Mouse (Mus musculus): ENCODE measurements at regions not wholly inside any gene's neighbourhood (a gene's known extent, or its start where the extent isn't known, plus 50 kb on each side); places are given as distances from the start of the nearest gene placed in this dataset.
"Not testable (repeated sequence)": the region's sequence is repeated elsewhere in the genome, so short reads cannot be mapped to it uniquely, and the experiment has no call there.

DNA sequence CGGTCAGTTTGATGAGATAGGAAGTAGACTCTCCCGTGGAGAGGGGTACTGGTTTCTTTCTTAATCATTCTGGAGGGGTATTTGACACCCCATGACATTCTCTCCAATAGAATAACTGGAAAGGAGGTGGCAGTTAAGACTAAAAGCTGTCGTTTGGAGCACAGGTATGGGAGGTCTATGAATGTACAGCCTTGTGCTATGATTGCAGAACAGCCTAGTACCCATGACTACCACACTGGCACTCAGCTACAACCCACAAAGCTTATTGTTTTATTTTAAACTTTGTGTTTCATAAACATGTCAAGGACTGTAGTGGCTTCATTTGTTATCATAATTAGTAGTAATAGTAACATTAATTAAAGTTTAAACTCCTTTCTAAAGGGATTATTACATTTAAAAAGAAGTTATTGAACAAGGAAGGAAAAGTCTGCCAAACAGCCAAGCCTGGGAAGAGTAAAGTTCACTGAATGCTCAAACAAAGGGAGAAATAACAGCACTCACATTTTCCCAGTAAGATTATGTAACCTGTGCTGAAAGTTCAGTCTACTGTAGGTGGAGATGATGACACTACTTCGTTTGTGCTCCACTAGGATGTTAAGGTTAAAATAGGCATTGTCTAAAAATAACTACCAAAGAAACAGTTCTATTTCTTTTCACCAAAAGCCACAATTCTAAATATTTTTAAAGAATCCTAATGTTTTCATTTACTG lies 295.2 kb downstream of the Pcsk1 start:
- Histone ChIP-seq H3K9me3 (replicated peaks; ENCODE audit: control insufficient read depth, low read length) (no peaks in the 10 kb centered on the region), H3K4me2 (ENCODE audit: low read length) (no peak overlapping the region), H3K4me3 (ENCODE audit: low read depth, low read length) (no peak overlapping the region), H3K27ac (ENCODE audit: low read depth, low read length) (no peak overlapping the region), H3K27me3 (replicated peaks; ENCODE audit: control insufficient read depth, insufficient read depth, low read length) (no peaks in the 10 kb centered on the region), H3K36me3 (ENCODE audit: control insufficient read depth, insufficient read depth, low read length) (no peaks in the 10 kb centered on the region), H3K9ac (ENCODE audit: low read length) (no peak overlapping the region), H3K4me1 (ENCODE audit: control insufficient read depth, insufficient read depth, low read length) (no peaks in the 10 kb centered on the region)
- ATAC-seq (no peak), DNase-seq (ENCODE audit: low spot score) (no peak)
- WGBS: 75% methylated on average over 4 of the region's 4 CpGs

DNA sequence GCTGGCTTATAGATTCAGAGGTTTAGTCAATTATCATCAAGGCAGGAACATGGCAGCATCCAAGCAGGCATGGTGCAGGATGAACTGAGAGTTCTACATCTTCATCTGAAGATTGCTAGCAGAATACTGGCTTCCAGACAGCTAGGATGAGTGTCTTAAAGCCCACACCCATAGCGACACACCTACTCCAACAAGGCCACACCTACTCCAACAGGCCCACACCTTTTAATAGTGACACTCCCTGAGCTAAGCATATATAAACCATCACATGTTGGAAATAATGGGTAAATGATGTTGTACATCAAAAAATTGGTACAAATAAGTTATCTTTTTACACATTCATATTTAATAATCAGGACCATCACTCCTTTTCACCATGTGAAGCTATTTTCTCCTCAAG lies 299.6 kb downstream of the Pcsk1 start:
- Histone ChIP-seq H3K27me3 (replicated peaks; ENCODE audit: control insufficient read depth, insufficient read depth, low read length) (no peaks in the 10 kb centered on the region), H3K27ac (ENCODE audit: low read depth, low read length) (no peak overlapping the region)

DNA sequence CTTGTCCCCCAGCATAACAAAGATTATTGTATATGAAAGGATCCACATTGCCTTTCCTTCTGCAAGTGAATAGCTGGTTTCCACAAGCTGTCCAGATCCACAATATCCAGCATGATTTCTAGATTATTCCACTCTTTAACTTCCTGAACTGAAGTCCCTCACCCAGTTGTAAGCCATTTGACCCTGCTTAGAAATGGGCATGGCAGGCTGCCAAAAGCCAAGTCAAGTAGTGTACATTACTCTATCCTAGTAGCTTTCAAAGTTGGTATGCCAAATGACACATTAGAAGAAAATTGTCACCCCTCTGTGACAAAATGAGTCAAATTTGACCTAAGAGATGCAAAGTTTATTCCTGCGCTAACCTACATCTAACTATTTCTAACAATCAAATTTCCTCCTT lies 300.6 kb downstream of the Pcsk1 start:
- ATAC-seq: no peak
- H3K9ac ChIP-seq (ENCODE audit: low read length): no peak overlapping the region
- H3K27ac ChIP-seq (ENCODE audit: low read depth, low read length): no peak overlapping the region
- no peak for DNase-seq (ENCODE audit: low spot score)
- no peaks in the 10 kb centered on the region for H3K36me3 ChIP-seq (ENCODE audit: control insufficient read depth, insufficient read depth, low read length)
- no peak overlapping the region for H3K4me3 ChIP-seq (ENCODE audit: low read depth, low read length)
- H3K4me2 ChIP-seq (ENCODE audit: low read length): no peak overlapping the region
- H3K9me3 ChIP-seq (replicated peaks; ENCODE audit: control insufficient read depth, low read length): no peaks in the 10 kb centered on the region
- no peaks in the 10 kb centered on the region for H3K27me3 ChIP-seq (replicated peaks; ENCODE audit: control insufficient read depth, insufficient read depth, low read length)
- H3K4me1 ChIP-seq (ENCODE audit: control insufficient read depth, insufficient read depth, low read length): no peaks in the 10 kb centered on the region
- WGBS: 98% methylated on average over 1 of the region's 1 CpGs

More for the DNA sequence above, 299.6 kb downstream of the Pcsk1 start:
- ATAC-seq (no peak), DNase-seq (ENCODE audit: low spot score) (no peak)
- H3K9me3 ChIP-seq (replicated peaks; ENCODE audit: control insufficient read depth, low read length): no peaks in the 10 kb centered on the region
- H3K36me3 ChIP-seq (ENCODE audit: control insufficient read depth, insufficient read depth, low read length): no peaks in the 10 kb centered on the region
- no peak overlapping the region for H3K4me2 ChIP-seq (ENCODE audit: low read length)
- H3K4me1 ChIP-seq (ENCODE audit: control insufficient read depth, insufficient read depth, low read length): no peaks in the 10 kb centered on the region
- WGBS: 84% methylated on average over 1 of the region's 1 CpGs
- H3K4me3 ChIP-seq (ENCODE audit: low read depth, low read length): no peak overlapping the region
- no peak overlapping the region for H3K9ac ChIP-seq (ENCODE audit: low read length)

DNA sequence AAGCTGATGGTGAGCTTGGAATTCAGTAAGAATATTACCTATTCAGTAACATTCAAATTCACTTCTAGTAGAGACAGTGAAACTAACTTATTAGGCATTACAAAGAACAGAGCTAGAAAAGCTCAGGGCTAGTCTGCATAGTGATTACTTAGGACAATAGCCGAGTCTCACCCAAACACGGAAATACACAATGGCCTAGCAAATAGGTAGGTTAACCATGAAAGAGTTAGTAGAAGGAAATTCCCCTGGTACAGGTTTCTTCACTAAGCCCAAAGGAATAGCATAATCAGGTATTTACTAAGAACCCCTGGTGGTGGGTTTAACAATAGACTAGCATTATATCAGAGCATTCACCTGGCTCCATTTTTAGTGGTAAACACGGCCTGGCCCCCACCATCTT lies 306.7 kb upstream of the Ell2 start:
- not testable (repeated sequence) for H3K9me3 ChIP-seq (replicated peaks; ENCODE audit: control insufficient read depth, low read length); ATAC-seq; H3K36me3 ChIP-seq (ENCODE audit: control insufficient read depth, insufficient read depth, low read length); H3K27ac ChIP-seq (ENCODE audit: low read depth, low read length); H3K4me1 ChIP-seq (ENCODE audit: control insufficient read depth, insufficient read depth, low read length); H3K9ac ChIP-seq (ENCODE audit: low read length); H3K4me3 ChIP-seq (ENCODE audit: low read depth, low read length); DNase-seq (ENCODE audit: low spot score); H3K4me2 ChIP-seq (ENCODE audit: low read length); H3K27me3 ChIP-seq (replicated peaks; ENCODE audit: control insufficient read depth, insufficient read depth, low read length)
- WGBS: 78% methylated on average over 3 of the region's 3 CpGs

DNA sequence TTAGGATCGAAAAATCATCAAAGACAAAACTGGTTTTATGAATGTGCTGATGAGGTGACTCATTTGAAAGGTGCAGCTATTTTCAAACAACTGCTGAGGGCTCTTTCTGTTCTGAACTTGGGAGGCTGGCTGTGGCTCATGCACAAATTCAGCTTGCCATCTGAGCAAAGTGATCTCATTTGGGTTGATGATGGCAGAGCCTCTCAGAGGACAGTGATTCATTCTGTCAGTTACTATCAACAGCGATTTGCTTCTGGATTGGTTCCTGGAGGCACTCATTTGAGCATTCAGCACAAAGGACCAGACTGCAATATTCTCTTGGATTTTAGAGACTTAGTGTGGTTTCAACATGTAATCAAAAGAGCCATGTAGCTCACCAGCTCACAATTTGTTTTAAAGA lies 285.8 kb upstream of the Ell2 start:
- H3K27ac ChIP-seq (ENCODE audit: low read depth, low read length): no peak overlapping the region
- H3K4me3 ChIP-seq (ENCODE audit: low read depth, low read length): no peak overlapping the region
- no peaks in the 10 kb centered on the region for H3K27me3 ChIP-seq (replicated peaks; ENCODE audit: control insufficient read depth, insufficient read depth, low read length)
- H3K4me1 ChIP-seq (ENCODE audit: control insufficient read depth, insufficient read depth, low read length): no peaks in the 10 kb centered on the region
- H3K9ac ChIP-seq (ENCODE audit: low read length): no peak overlapping the region
- no peak for ATAC-seq
- H3K36me3 ChIP-seq (ENCODE audit: control insufficient read depth, insufficient read depth, low read length): no peaks in the 10 kb centered on the region
- no peak for DNase-seq (ENCODE audit: low spot score)
- H3K4me2 ChIP-seq (ENCODE audit: low read length): no peak overlapping the region
- no peaks in the 10 kb centered on the region for H3K9me3 ChIP-seq (replicated peaks; ENCODE audit: control insufficient read depth, low read length)
- 79% methylated on average over 2 of the region's 2 CpGs for WGBS

DNA sequence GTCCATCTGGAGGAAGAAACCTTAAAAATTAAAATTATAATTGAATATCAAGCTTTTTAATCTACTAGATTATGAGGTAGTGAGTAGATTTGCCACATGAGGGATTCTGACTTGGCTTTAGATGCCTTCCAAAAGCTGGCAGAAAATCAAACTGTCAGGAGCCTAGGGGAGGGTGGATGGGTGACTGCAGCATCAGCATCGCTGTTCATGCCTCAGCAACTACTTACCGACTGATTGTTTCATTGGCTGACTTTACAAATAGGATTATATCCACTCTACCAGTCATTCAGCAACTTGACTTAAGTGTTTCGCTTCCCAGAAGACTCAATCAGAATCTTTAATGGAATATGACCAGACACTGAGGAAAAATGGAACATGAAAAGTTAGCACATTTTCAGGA lies 279.6 kb upstream of the Ell2 start:
- ATAC-seq (no peak), DNase-seq (ENCODE audit: low spot score) (peak; percentile 37)
- Histone ChIP-seq H3K4me2 (ENCODE audit: low read length) (no peak overlapping the region), H3K36me3 (ENCODE audit: control insufficient read depth, insufficient read depth, low read length) (no peaks in the 10 kb centered on the region), H3K27me3 (replicated peaks; ENCODE audit: control insufficient read depth, insufficient read depth, low read length) (no peaks in the 10 kb centered on the region), H3K9me3 (replicated peaks; ENCODE audit: control insufficient read depth, low read length) (no peaks in the 10 kb centered on the region), H3K27ac (ENCODE audit: low read depth, low read length) (no peak overlapping the region), H3K4me1 (ENCODE audit: control insufficient read depth, insufficient read depth, low read length) (no peaks in the 10 kb centered on the region), H3K9ac (ENCODE audit: low read length) (no peak overlapping the region), H3K4me3 (ENCODE audit: low read depth, low read length) (no peak overlapping the region)
- 34% methylated on average over 3 of the region's 3 CpGs for WGBS

DNA sequence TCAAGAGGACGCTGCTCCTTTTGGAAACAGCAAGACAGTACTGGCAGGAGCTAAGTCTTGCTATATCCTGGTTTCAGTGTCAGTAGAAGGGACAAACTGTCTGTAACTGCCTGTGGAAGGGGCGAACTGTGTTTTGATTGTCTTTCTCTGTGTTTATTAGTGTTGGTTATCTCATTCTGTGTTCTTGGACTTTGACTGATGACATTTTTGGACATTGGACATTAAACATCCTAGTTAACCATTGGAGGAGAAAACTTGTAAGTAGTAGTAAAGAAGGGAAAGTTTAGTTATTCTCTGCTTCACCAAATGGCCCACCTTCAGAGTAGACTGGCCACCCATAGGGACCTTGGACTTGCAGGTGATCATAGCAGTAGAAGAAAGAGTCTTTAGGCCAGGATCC lies 267.4 kb upstream of the Ell2 start:
- no peaks in the 10 kb centered on the region for H3K36me3 ChIP-seq (ENCODE audit: control insufficient read depth, insufficient read depth, low read length)
- H3K4me1 ChIP-seq (ENCODE audit: control insufficient read depth, insufficient read depth, low read length): no peaks in the 10 kb centered on the region
- H3K9ac ChIP-seq (ENCODE audit: low read length): no peak overlapping the region
- no peak for ATAC-seq
- no peak overlapping the region for H3K4me3 ChIP-seq (ENCODE audit: low read depth, low read length)
- H3K9me3 ChIP-seq (replicated peaks; ENCODE audit: control insufficient read depth, low read length): no peaks in the 10 kb centered on the region
- H3K4me2 ChIP-seq (ENCODE audit: low read length): no peak overlapping the region
- no peaks in the 10 kb centered on the region for H3K27me3 ChIP-seq (replicated peaks; ENCODE audit: control insufficient read depth, insufficient read depth, low read length)
- 85% methylated on average over 2 of the region's 2 CpGs for WGBS
- no peak overlapping the region for H3K27ac ChIP-seq (ENCODE audit: low read depth, low read length)
- no peak for DNase-seq (ENCODE audit: low spot score)

DNA sequence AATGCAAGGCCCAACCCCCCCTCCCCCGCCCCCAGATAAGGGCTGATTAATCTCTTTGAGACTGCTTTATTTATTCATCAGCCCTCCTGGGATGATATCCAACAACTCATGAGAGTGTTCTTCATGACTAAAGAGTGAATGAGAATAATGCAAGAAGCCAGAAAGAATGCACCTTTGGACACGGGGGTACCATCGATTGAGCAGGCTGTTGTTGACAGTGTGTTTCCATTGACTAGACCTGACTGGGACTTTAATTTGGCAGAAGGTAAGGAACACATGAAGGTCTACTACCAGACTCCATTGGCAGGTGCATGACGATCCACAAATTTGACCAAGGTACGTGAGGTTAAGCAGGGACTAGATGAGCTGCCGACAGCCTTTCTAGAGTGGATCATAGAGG lies 266.5 kb upstream of the Ell2 start:
- DNase-seq (ENCODE audit: low spot score): no peak
- no peaks in the 10 kb centered on the region for H3K9me3 ChIP-seq (replicated peaks; ENCODE audit: control insufficient read depth, low read length)
- no peak overlapping the region for H3K27ac ChIP-seq (ENCODE audit: low read depth, low read length)
- no peaks in the 10 kb centered on the region for H3K27me3 ChIP-seq (replicated peaks; ENCODE audit: control insufficient read depth, insufficient read depth, low read length)
- ATAC-seq: no peak
- H3K4me2 ChIP-seq (ENCODE audit: low read length): no peak overlapping the region
- 95% methylated on average over 6 of the region's 6 CpGs for WGBS
- no peaks in the 10 kb centered on the region for H3K36me3 ChIP-seq (ENCODE audit: control insufficient read depth, insufficient read depth, low read length)
- no peak overlapping the region for H3K9ac ChIP-seq (ENCODE audit: low read length)
- no peak overlapping the region for H3K4me3 ChIP-seq (ENCODE audit: low read depth, low read length)
- no peaks in the 10 kb centered on the region for H3K4me1 ChIP-seq (ENCODE audit: control insufficient read depth, insufficient read depth, low read length)

DNA sequence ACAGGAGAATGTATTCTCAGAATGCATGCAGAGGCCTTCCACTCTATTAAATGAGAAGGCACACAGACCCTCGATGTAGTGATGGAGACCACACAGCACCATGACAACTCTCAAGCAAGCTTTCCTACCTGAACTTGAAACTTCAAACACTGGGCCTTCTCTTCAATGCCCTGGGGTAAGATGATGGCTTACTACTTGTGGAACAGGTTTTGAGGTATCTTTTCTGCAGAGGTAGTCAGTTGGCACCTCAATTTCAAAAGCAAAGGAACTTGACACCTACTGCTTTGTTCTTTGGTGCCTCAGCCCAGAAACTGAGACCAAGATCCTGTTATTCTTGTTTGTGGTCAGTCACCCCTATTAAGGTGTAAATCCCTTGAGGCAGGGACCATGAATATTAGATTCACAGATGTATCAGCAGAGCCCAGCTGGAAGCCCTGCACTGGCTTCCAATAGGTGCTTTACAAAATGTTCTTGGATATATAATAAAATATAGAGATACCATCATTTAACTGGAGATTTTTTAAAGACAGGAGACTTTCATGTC lies 246.2 kb upstream of the Ell2 start:
- no peak overlapping the region for H3K9ac ChIP-seq (ENCODE audit: low read length)
- H3K27ac ChIP-seq (ENCODE audit: low read depth, low read length): no peak overlapping the region
- H3K9me3 ChIP-seq (replicated peaks; ENCODE audit: control insufficient read depth, low read length): no peaks in the 10 kb centered on the region
- DNase-seq (ENCODE audit: low spot score) (no peak), ATAC-seq (no peak)
- no peak overlapping the region for H3K4me3 ChIP-seq (ENCODE audit: low read depth, low read length)
- H3K4me2 ChIP-seq (ENCODE audit: low read length): no peak overlapping the region
- no peaks in the 10 kb centered on the region for H3K27me3 ChIP-seq (replicated peaks; ENCODE audit: control insufficient read depth, insufficient read depth, low read length)
- 63% methylated on average over 1 of the region's 1 CpGs for WGBS
- H3K4me1 ChIP-seq (ENCODE audit: control insufficient read depth, insufficient read depth, low read length): no peaks in the 10 kb centered on the region
- no peaks in the 10 kb centered on the region for H3K36me3 ChIP-seq (ENCODE audit: control insufficient read depth, insufficient read depth, low read length)
